Comparison of ENCODE assay signal across 8 mouse cellular contexts in the genomic region with DNA sequence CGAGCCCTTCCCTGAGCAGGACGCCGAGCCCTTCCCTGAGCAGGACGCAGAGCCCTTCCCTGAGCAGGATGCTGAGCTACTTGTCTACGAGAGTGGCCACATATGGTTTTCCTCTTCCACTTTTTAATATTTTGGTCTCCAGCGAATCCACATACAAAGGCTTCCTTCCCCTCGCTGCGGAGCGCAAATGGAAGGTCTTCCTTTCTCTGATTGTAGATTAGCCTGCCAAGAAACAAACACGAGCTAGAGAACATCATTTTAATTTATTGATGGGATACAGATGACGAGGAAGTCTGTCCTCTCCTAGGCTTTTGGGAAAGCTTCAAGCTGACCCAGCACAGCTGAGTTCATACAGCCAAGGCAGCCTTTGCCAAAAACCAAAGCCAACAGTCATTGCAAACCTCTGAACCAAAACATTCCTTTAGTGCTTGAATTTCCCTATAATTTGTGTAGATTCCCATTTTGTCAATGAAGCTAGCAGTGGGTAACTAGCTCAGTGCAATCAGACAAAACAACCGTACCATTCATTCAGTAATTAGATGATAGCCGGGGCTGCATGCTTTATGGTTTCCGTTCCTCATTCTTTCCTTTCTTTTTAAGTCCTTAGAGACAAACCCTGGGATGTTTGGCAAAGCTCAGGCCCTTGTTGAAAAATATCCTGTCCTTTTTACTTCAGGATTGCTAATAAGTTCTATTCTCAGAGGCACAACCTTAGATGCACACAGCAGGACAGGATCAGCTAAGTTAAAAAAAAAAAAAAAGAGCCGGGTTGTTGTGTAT.
DNase-seq lines count a peak whose midpoint lies in the region; ATAC-seq lines count a peak whose summit lies in the region.

No protein-coding gene starts in this region.

- H3K9ac ChIP-seq in embryonic facial prominence, embryonic 14.5 days (ENCODE audit: low read depth, low read length), result no peak overlapping the region
- H3K9ac ChIP-seq in lung, embryonic 15.5 days, result no peak overlapping the region

- no peaks in the 10 kb centered on the region for H3K4me1 ChIP-seq in heart, embryonic 10.5 days
- H3K4me1 ChIP-seq in embryonic facial prominence, embryonic 14.5 days (ENCODE audit: control insufficient read depth, insufficient read depth, low read length), result peaks cover 6% of the 10 kb centered on the region; the same call in 1 of the 2 replicates
- peaks cover 14% of the 10 kb centered on the region for H3K4me1 ChIP-seq in lung, embryonic 15.5 days

- WGBS in heart, embryonic 10.5 days, result 82% methylated on average over 15 of the region's 15 CpGs
- 29% methylated on average over 15 of the region's 15 CpGs for WGBS in embryonic facial prominence, embryonic 14.5 days
- 38% methylated on average over 15 of the region's 15 CpGs for WGBS in lung, embryonic 15.5 days

- peak overlapping the region; percentile 44 for H3K4me2 ChIP-seq in embryonic facial prominence, embryonic 14.5 days (ENCODE audit: low read depth, low read length)
- peak overlapping the region; percentile 28 for H3K4me2 ChIP-seq in lung, embryonic 15.5 days

- H3K27me3 ChIP-seq in heart, embryonic 10.5 days (ENCODE audit: insufficient read depth, poor library complexity, severe bottlenecking), result no peaks in the 10 kb centered on the region
- H3K27me3 ChIP-seq in embryonic facial prominence, embryonic 14.5 days (replicated peaks; ENCODE audit: control insufficient read depth, insufficient read depth, low read length), result no peaks in the 10 kb centered on the region
- no peaks in the 10 kb centered on the region for H3K27me3 ChIP-seq in lung, embryonic 15.5 days

- peak; percentile 93 for ATAC-seq in embryonic facial prominence, embryonic 14.5 days (ENCODE audit: low read depth)
- ATAC-seq in lung, embryonic 15.5 days (ENCODE audit: borderline replicate concordance, extremely low read depth, low FRiP score, low TSS enrichment), result peak; percentile 90; the same call in 1 of the 2 replicates
- ATAC-seq in megakaryocyte-erythroid progenitor cell, adult 5-6 weeks (replicated peaks; ENCODE audit: low FRiP score, low TSS enrichment, poor library complexity, severe bottlenecking), result no peak

- H3K9me3 ChIP-seq in heart, embryonic 10.5 days, result no peaks in the 10 kb centered on the region
- H3K9me3 ChIP-seq in embryonic facial prominence, embryonic 14.5 days (ENCODE audit: control insufficient read depth, low read length), result no peaks in the 10 kb centered on the region
- H3K9me3 ChIP-seq in lung, embryonic 15.5 days, result no peaks in the 10 kb centered on the region

- intact Hi-C loops in heart, postnatal 14 days (cut with DNase I), result no loop called here
- intact Hi-C loops in left cerebral cortex, postnatal 4 days (cut with DNase I), result no loop called here

- peak; percentile 97 for DNase-seq in heart, adult 11 months
- no peak for DNase-seq in heart, embryonic 10.5 days (ENCODE audit: low spot score)
- DNase-seq in embryonic facial prominence, embryonic 14.5 days (ENCODE audit: low spot score), result peak; percentile 96
- peak; percentile 32 to 34 for DNase-seq in heart, postnatal 14 days
- DNase-seq in spleen, postnatal 14 days (ENCODE audit: low spot score in 2 of 2), result no peak
- no peak for DNase-seq in left cerebral cortex, postnatal 4 days

- H3K4me3 ChIP-seq in heart, embryonic 10.5 days, result no peak overlapping the region
- H3K4me3 ChIP-seq in embryonic facial prominence, embryonic 14.5 days (ENCODE audit: low read depth, low read length), result no peak overlapping the region
- H3K4me3 ChIP-seq in lung, embryonic 15.5 days, result no peak overlapping the region

- no peaks in the 10 kb centered on the region for H3K36me3 ChIP-seq in heart, embryonic 10.5 days
- no peaks in the 10 kb centered on the region for H3K36me3 ChIP-seq in embryonic facial prominence, embryonic 14.5 days (ENCODE audit: control insufficient read depth, insufficient read depth, low read length)
- H3K36me3 ChIP-seq in lung, embryonic 15.5 days, result no peaks in the 10 kb centered on the region

- no peak overlapping the region for H3K27ac ChIP-seq in heart, embryonic 10.5 days
- peak overlapping the region; percentile 90 for H3K27ac ChIP-seq in embryonic facial prominence, embryonic 14.5 days (replicated peaks; ENCODE audit: low read depth, low read length)
- H3K27ac ChIP-seq in lung, embryonic 15.5 days, result peak overlapping the region; percentile 78

Comparison
In these comparisons a context has a peak if more than half of its experiments do, and no peak if none do; other contexts are left out.
1. DNase-seq: peak in heart, adult 11 months (single experiment), embryonic facial prominence, embryonic 14.5 days (single experiment) and heart, postnatal 14 days (2 of 2); none in heart, embryonic 10.5 days (single experiment), spleen, postnatal 14 days (0 of 2) and left cerebral cortex, postnatal 4 days (single experiment).